Mouse (Mus musculus): ENCODE measurements around the gene Prkar1a. TPM values are rescaled to one million over a fixed set of nuclear protein-coding genes. Genes with fewer than 3 reads are reported as not detected.
A peak's percentile ranks its signal among the peaks of the same experiment; 100 is the strongest.

Gene Prkar1a
- polyA plus RNA-seq, 1 experiment = 406 TPM

DNA sequence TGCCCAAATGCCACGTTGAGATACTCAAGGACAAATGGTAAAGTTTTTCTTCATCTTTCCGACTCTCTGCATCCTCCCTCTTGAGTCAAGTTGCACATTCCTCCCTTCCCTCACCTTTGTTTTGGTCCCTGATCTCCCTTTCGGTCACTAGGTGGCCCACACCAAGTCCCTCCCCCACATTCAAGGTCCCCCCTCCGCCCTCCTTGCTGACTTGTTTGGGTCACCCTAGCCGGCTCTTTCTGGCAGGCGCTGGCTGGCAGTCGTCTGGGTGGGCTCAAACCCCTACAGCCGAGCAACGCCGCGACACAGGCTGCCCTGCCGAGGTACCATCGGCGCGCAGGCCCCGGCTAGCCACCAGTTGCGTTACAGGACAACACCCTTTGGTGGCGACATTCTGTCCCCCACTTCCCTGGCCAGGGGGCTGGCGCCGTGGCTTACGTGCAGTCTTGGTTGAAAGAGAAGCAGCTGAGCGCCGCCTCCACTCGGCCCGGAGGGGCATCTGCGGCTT, 38.4 kb upstream of the Prkar1a start:
- H3K27me3 ChIP-seq (ENCODE audit: control insufficient read depth, insufficient read depth, insufficient read length) = no peaks in the 10 kb centered on the region
- no peaks in the 10 kb centered on the region for H3K36me3 ChIP-seq (ENCODE audit: control insufficient read depth, insufficient read depth)
- peak overlapping the region; percentile 45 for H3ac ChIP-seq (ENCODE audit: control insufficient read depth, insufficient read length)
- H3K4me3 ChIP-seq = peak overlapping the region; percentile 85
- H3K79me2 ChIP-seq (ENCODE audit: control insufficient read depth, insufficient read depth) = peaks cover 51% of the 10 kb centered on the region
- peak overlapping the region; percentile 82 for H3K4me2 ChIP-seq (ENCODE audit: low read depth)
- TF ChIP-seq POLR2AphosphoS2 (IDR thresholded peaks at IDR 0.05; ENCODE audit: insufficient read length, low read depth) = no peak
- TF ChIP-seq MYOD1 (IDR thresholded peaks at IDR 0.05; ENCODE audit: control insufficient read depth in 1 of 3, insufficient read length in 2 of 3, low read depth in 2 of 3) = peak in 1 of 3 experiments; percentile 24
- TF ChIP-seq POLR2A (IDR thresholded peaks at IDR 0.05; ENCODE audit: insufficient read length, low read depth) = no peak
- no peak for TF ChIP-seq REST (IDR thresholded peaks at IDR 0.05; ENCODE audit: insufficient read depth, insufficient read length)
- TF ChIP-seq E2F4 (IDR thresholded peaks at IDR 0.05; ENCODE audit: insufficient read depth) = no peak
- TF ChIP-seq MYOG (IDR thresholded peaks at IDR 0.05; ENCODE audit: control insufficient read depth in 1 of 3, insufficient read depth in 1 of 3, insufficient read length in 2 of 3, low read depth in 2 of 3) = no peak
- TF ChIP-seq SRF (IDR thresholded peaks at IDR 0.05; ENCODE audit: control insufficient read depth, insufficient read length, low read depth) = no peak
- TF ChIP-seq USF1 (IDR thresholded peaks at IDR 0.05; ENCODE audit: low read depth) = no peak

GRCm38 (mm10) chr11:109611303-109612149, 37.7 kb upstream of the Prkar1a start, which contains the start of gene Wipi1:
Wipi1 (minus strand) TSS chr11:109611967.
- Histone ChIP-seq H3ac (ENCODE audit: control insufficient read depth, insufficient read length) (peak within 1 kb of the TSS; percentile 45), H3K36me3 (ENCODE audit: control insufficient read depth, insufficient read depth) (no peaks in the 10 kb centered on the region), H3K4me2 (ENCODE audit: low read depth) (peak within 1 kb of the TSS; percentile 92), H3K79me2 (ENCODE audit: control insufficient read depth, insufficient read depth) (peaks cover 44% of the 10 kb centered on the region), H3K4me3 (peak within 1 kb of the TSS; percentile 85), H3K27me3 (ENCODE audit: control insufficient read depth, insufficient read depth, insufficient read length) (no peaks in the 10 kb centered on the region)
- TF ChIP-seq POLR2A (IDR thresholded peaks at IDR 0.05; ENCODE audit: insufficient read length, low read depth) (peak; percentile 79), MYOG (IDR thresholded peaks at IDR 0.05; ENCODE audit: control insufficient read depth in 1 of 3, insufficient read depth in 1 of 3, insufficient read length in 2 of 3, low read depth in 2 of 3) (peak; percentile 11 to 52 (median 30)), MAX (IDR thresholded peaks at IDR 0.05; ENCODE audit: low read depth) (peak; percentile 97), MYOD1 (IDR thresholded peaks at IDR 0.05; ENCODE audit: control insufficient read depth in 1 of 3, insufficient read length in 2 of 3, low read depth in 2 of 3) (peak in 2 of 3 experiments; percentile 44 to 71), TCF12 (IDR thresholded peaks at IDR 0.05; ENCODE audit: insufficient read depth, poor library complexity, severe bottlenecking) (no peak), E2F4 (IDR thresholded peaks at IDR 0.05; ENCODE audit: insufficient read depth) (no peak), REST (IDR thresholded peaks at IDR 0.05; ENCODE audit: insufficient read depth, insufficient read length) (no peak), USF1 (IDR thresholded peaks at IDR 0.05; ENCODE audit: low read depth) (peak; percentile 90), TCF3 (IDR thresholded peaks at IDR 0.05; ENCODE audit: insufficient read length, low read depth) (no peak), SRF (IDR thresholded peaks at IDR 0.05; ENCODE audit: control insufficient read depth, insufficient read length, low read depth) (no peak), POLR2AphosphoS2 (IDR thresholded peaks at IDR 0.05; ENCODE audit: insufficient read length, low read depth) (peak; percentile 80), CEBPB (IDR thresholded peaks at IDR 0.05; ENCODE audit: insufficient read depth, poor library complexity, severe bottlenecking) (no peak)

DNA sequence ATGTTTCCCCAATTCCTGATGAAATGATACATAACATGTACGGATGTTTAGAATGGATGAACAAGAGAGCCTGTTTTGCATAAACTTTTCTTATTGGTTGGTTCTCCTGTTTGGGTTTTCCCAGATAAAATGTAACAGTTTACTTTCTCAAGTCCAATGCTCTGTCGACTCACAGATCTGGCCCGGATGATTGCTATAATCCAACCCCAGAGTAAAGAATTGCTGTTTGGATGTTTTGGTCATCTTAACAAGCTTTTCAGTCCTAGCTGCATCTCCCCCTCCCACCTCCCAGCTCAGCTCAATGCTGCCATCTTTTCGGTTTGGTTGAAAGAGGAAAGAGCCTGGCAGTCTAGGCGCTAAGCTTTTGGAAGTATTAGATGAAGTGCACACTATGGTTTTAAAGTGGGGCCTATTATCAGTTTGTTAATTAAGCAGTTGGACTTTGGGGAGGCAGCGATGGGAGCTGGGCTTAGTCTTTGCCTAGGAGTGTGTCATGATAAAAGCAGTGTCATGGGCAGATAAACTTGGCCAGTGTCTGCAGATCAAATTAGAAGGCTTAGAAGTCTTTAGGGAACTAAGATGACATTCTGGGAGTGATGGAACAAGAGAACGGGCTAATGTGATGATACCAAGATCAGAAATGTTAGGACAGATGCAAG, 36.2 kb upstream of the Prkar1a start:
- H3ac ChIP-seq (ENCODE audit: control insufficient read depth, insufficient read length) = no peak overlapping the region
- no peak overlapping the region for H3K4me3 ChIP-seq
- no peak overlapping the region for H3K4me2 ChIP-seq (ENCODE audit: low read depth)
- H3K36me3 ChIP-seq (ENCODE audit: control insufficient read depth, insufficient read depth) = no peaks in the 10 kb centered on the region
- no peaks in the 10 kb centered on the region for H3K27me3 ChIP-seq (ENCODE audit: control insufficient read depth, insufficient read depth, insufficient read length)
- TF ChIP-seq E2F4 (IDR thresholded peaks at IDR 0.05; ENCODE audit: insufficient read depth) (no peak), MYOG (IDR thresholded peaks at IDR 0.05; ENCODE audit: control insufficient read depth in 1 of 3, insufficient read depth in 1 of 3, insufficient read length in 2 of 3, low read depth in 2 of 3) (no peak), SRF (IDR thresholded peaks at IDR 0.05; ENCODE audit: control insufficient read depth, insufficient read length, low read depth) (no peak), USF1 (IDR thresholded peaks at IDR 0.05; ENCODE audit: low read depth) (no peak), MYOD1 (IDR thresholded peaks at IDR 0.05; ENCODE audit: control insufficient read depth in 1 of 3, insufficient read length in 2 of 3, low read depth in 2 of 3) (no peak), MAX (IDR thresholded peaks at IDR 0.05; ENCODE audit: low read depth) (no peak), POLR2AphosphoS2 (IDR thresholded peaks at IDR 0.05; ENCODE audit: insufficient read length, low read depth) (no peak), POLR2A (IDR thresholded peaks at IDR 0.05; ENCODE audit: insufficient read length, low read depth) (no peak), REST (IDR thresholded peaks at IDR 0.05; ENCODE audit: insufficient read depth, insufficient read length) (no peak), TCF3 (IDR thresholded peaks at IDR 0.05; ENCODE audit: insufficient read length, low read depth) (no peak), CEBPB (IDR thresholded peaks at IDR 0.05; ENCODE audit: insufficient read depth, poor library complexity, severe bottlenecking) (no peak), TCF12 (IDR thresholded peaks at IDR 0.05; ENCODE audit: insufficient read depth, poor library complexity, severe bottlenecking) (no peak)
- peaks cover 29% of the 10 kb centered on the region for H3K79me2 ChIP-seq (ENCODE audit: control insufficient read depth, insufficient read depth)

GRCm38 (mm10) chr11:109615286-109615685, 33.9 kb upstream of the Prkar1a start:
- Histone ChIP-seq H3K27me3 (ENCODE audit: control insufficient read depth, insufficient read depth, insufficient read length) (no peaks in the 10 kb centered on the region), H3K4me2 (ENCODE audit: low read depth) (no peak overlapping the region), H3K79me2 (ENCODE audit: control insufficient read depth, insufficient read depth) (peaks cover 6% of the 10 kb centered on the region), H3K36me3 (ENCODE audit: control insufficient read depth, insufficient read depth) (no peaks in the 10 kb centered on the region), H3ac (ENCODE audit: control insufficient read depth, insufficient read length) (no peak overlapping the region), H3K4me3 (no peak overlapping the region)
- TF ChIP-seq MYOD1 (IDR thresholded peaks at IDR 0.05; ENCODE audit: control insufficient read depth in 1 of 3, insufficient read length in 2 of 3, low read depth in 2 of 3) (no peak), TCF3 (IDR thresholded peaks at IDR 0.05; ENCODE audit: insufficient read length, low read depth) (no peak), MAX (IDR thresholded peaks at IDR 0.05; ENCODE audit: low read depth) (no peak), REST (IDR thresholded peaks at IDR 0.05; ENCODE audit: insufficient read depth, insufficient read length) (no peak), POLR2AphosphoS2 (IDR thresholded peaks at IDR 0.05; ENCODE audit: insufficient read length, low read depth) (no peak), MYOG (IDR thresholded peaks at IDR 0.05; ENCODE audit: control insufficient read depth in 1 of 3, insufficient read depth in 1 of 3, insufficient read length in 2 of 3, low read depth in 2 of 3) (no peak), CEBPB (IDR thresholded peaks at IDR 0.05; ENCODE audit: insufficient read depth, poor library complexity, severe bottlenecking) (no peak), USF1 (IDR thresholded peaks at IDR 0.05; ENCODE audit: low read depth) (no peak), E2F4 (IDR thresholded peaks at IDR 0.05; ENCODE audit: insufficient read depth) (no peak), SRF (IDR thresholded peaks at IDR 0.05; ENCODE audit: control insufficient read depth, insufficient read length, low read depth) (no peak), POLR2A (IDR thresholded peaks at IDR 0.05; ENCODE audit: insufficient read length, low read depth) (no peak), TCF12 (IDR thresholded peaks at IDR 0.05; ENCODE audit: insufficient read depth, poor library complexity, severe bottlenecking) (no peak)
